Mouse (Mus musculus) olfactory bulb, adult 2 months (tissue): ENCODE measurements around the gene Sdhaf2. TPM values are rescaled to one million over a fixed set of nuclear protein-coding genes. Genes with fewer than 3 reads are reported as not detected.

Source experiments
- H3K27ac ChIP-seq: fragments of 200-500 bp; 2 replicates; pipeline ENCODE4 v1.5.1; 2012; ENCODE audit warnings: low read depth, low read length; ENCODE audit not compliant: insufficient read depth
- H3K4me1 ChIP-seq: fragments of 200-500 bp; 2 replicates; pipeline ENCODE4 v1.6.1; 2012; ENCODE audit warnings: low read length; ENCODE audit not compliant: control insufficient read depth, insufficient read depth
- H3K4me3 ChIP-seq: fragments of 200-500 bp; 2 replicates; pipeline ENCODE4 v1.5.1; 2012; ENCODE audit warnings: mild to moderate bottlenecking, low read depth, low read length, moderate library complexity; ENCODE audit not compliant: insufficient read depth
- CTCF ChIP-seq: fragments of 200-500 bp; IDR thresholded peaks from 2 replicates; pipeline ENCODE4 v1.5.1; 2012; ENCODE audit warnings: low read depth, mild to moderate bottlenecking, low read length, moderate library complexity; ENCODE audit not compliant: insufficient read depth
- POLR2A ChIP-seq: fragments of 200-500 bp; IDR thresholded peaks from 2 replicates; pipeline ENCODE4 v1.6.1; 2012; ENCODE audit warnings: mild to moderate bottlenecking, low read depth, low read length, moderate library complexity; ENCODE audit not compliant: insufficient read depth
- WGBS: fragments of 180-500 bp; shearing (Covaris S2); methylation state at CpG from one replicate; pipeline ENCODE4 v1.1.7; 2018; 5-methylcytosine and 5-hydroxymethylcytosine counted together
- polyA plus RNA-seq: library from polyadenylated mRNA; stranded (reverse); fragments of >200 nt; gene quantifications from 2 replicates; pipeline ENCODE4 v1.2.4, GENCODE M21; 2012; ENCODE audit warnings: low replicate concordance; ENCODE audit not compliant: missing spikeins, insufficient read depth, insufficient read length

Gene Sdhaf2
- polyA plus RNA-seq, 1 experiment: not detected

- no peak overlapping the region for H3K4me3 ChIP-seq
- H3K4me1 ChIP-seq: no peaks in the 10 kb centered on the region
- TF ChIP-seq CTCF (no peak), POLR2A (no peak)
- H3K27ac ChIP-seq: no peak overlapping the region
- WGBS: 69% methylated on average over 2 of the region's 2 CpGs
These were observed 31.1 kb upstream of the Sdhaf2 start for GRCm38 (mm10) chr19:10557001-10557400.

GRCm38 (mm10) chr19:10555624-10556510 is 29.9 kb upstream of the Sdhaf2 start, which contains the start of gene Tmem216:
TSS of gene Tmem216 (minus strand) at chr19:10556238.
- WGBS: under 1% methylated on average over 43 of the region's 43 CpGs
- no peaks in the 10 kb centered on the region for H3K4me1 ChIP-seq
- TF ChIP-seq CTCF (no peak), POLR2A (peak; percentile 34; the same call in 1 of the 2 replicates)
- H3K4me3 ChIP-seq: peak within 1 kb of the TSS; percentile 86
- peak within 1 kb of the TSS; percentile 70 for H3K27ac ChIP-seq

GRCm38 (mm10) chr19:10539454-10539853 is 13.5 kb upstream of the Sdhaf2 start:
- 91% methylated on average over 5 of the region's 5 CpGs for WGBS
- H3K27ac ChIP-seq: no peak overlapping the region
- no peaks in the 10 kb centered on the region for H3K4me1 ChIP-seq
- H3K4me3 ChIP-seq: no peak overlapping the region
- TF ChIP-seq POLR2A (no peak), CTCF (no peak)

- 97% methylated on average over 1 of the region's 1 CpGs for WGBS
- H3K27ac ChIP-seq: no peak overlapping the region
- TF ChIP-seq POLR2A (no peak), CTCF (no peak)
- H3K4me1 ChIP-seq: no peaks in the 10 kb centered on the region
- H3K4me3 ChIP-seq: no peak overlapping the region
These were observed 4.1 kb upstream of the Sdhaf2 start for GRCm38 (mm10) chr19:10530082-10530481.

- peak within 1 kb of the TSS; percentile 75 for H3K4me3 ChIP-seq
- H3K27ac ChIP-seq: peak within 1 kb of the TSS; percentile 96
- peaks cover 3% of the 10 kb centered on the region; the same call in 1 of the 2 replicates for H3K4me1 ChIP-seq
- TF ChIP-seq POLR2A (0 out of 2 replicates have a peak, but pooled peaks have one; percentile 66), CTCF (no peak)
- under 1% methylated on average over 83 of the region's 93 CpGs for WGBS
These were observed 638 bp downstream of the Sdhaf2 start, which contains the start of gene Cpsf7 for GRCm38 (mm10) chr19:10525106-10525901. TSS of gene Cpsf7 (plus strand) at chr19:10525266.

- TF ChIP-seq CTCF (no peak), POLR2A (no peak; the same call in 1 of the 2 replicates)
- Histone ChIP-seq H3K27ac (peak overlapping the region; percentile 96), H3K4me1 (peaks cover 3% of the 10 kb centered on the region; the same call in 1 of the 2 replicates), H3K4me3 (peak overlapping the region; percentile 75)
- WGBS: under 1% methylated on average over 19 of the region's 19 CpGs
These were observed 1.2 kb downstream of the Sdhaf2 start for GRCm38 (mm10) chr19:10524784-10525105.

GRCm38 (mm10) chr19:10523483-10524080 is 2.4 kb downstream of the Sdhaf2 start:
- 84% methylated on average over 5 of the region's 5 CpGs for WGBS
- TF ChIP-seq POLR2A: no peak
- Histone ChIP-seq H3K4me3 (no peak overlapping the region), H3K27ac (no peak overlapping the region), H3K4me1 (peaks cover 3% of the 10 kb centered on the region; the same call in 1 of the 2 replicates)

GRCm38 (mm10) chr19:10521926-10522325 is 4.0 kb downstream of the Sdhaf2 start:
- H3K4me1 ChIP-seq: peaks cover 3% of the 10 kb centered on the region; the same call in 1 of the 2 replicates
- 77% methylated on average over 1 of the region's 1 CpGs for WGBS
- TF ChIP-seq POLR2A: no peak
- TF ChIP-seq CTCF: no peak
- H3K27ac ChIP-seq: no peak overlapping the region
- no peak overlapping the region for H3K4me3 ChIP-seq
